Mouse (Mus musculus) stomach, postnatal 0 days (tissue): ENCODE data around the gene Nectin1.

Experiments
- CTCF ChIP-seq: IDR thresholded peaks from 2 replicates; pipeline ENCODE4 v1.5.1; 2016; ENCODE audit warnings: antibody characterized with exemption, low read depth, mild to moderate bottlenecking, moderate library complexity
- EP300 ChIP-seq: optimal IDR thresholded peaks from 2 replicates; pipeline ENCODE3; 2016; ENCODE audit warnings: antibody characterized with exemption

DNA sequence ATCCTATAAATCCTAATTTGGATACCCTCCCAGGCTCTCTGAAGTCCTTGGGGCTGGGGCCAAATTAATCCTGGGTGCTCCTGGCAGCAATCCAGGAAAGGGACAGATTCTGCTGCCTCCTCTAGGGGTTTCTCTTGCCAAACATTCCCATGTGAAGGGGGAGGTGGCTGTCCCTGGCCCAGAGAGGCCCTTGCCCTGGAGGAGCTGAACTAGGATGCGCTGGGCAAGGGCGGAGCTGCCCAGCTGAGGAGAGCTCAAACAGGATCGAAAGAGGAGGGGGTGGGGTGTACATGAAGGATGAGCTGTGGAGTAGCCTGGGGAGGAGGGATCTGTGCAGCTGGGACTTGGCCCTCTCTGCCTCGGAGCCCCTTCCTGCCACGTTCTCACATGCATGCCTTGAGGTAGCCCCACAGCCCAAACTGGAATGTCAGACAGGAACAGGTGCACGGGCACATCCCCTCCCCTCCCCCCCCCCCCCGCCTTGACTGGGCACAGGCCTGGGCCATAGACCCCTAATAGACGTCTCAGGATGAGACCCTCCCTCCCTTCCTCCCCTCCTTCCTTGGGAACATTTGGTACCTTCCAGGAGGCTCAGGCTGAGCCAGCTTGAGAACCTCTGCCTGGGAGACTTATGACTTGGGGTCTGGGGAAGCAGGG lies 99.3 kb downstream of the Nectin1 start:
- TF ChIP-seq CTCF: no peak
- no peak for TF ChIP-seq EP300
